Mouse (Mus musculus) heart, adult 8-10 months (tissue): ENCODE data around the gene Baiap2l1. TPM values are rescaled to one million over a fixed set of nuclear protein-coding genes. Genes with fewer than 3 reads are reported as not detected.

Source experiments
- DNase-seq: peaks from one replicate; pipeline ENCODE4 v3.0.0; 2022; ENCODE audit warnings: low spot score
- total RNA-seq, 4 experiments: library from RNA; stranded (reverse); gene quantifications; 2 replicates each; pipeline ENCODE4 v1.2.4; 2022

Gene Baiap2l1
- total RNA-seq, 4 experiments from 2014 or later = 6.4 to 10.6 (median 8.3) TPM

GRCm38 (mm10) chr5:144230216-144230615 lies 127.7 kb downstream of the Baiap2l1 start:
- DNase-seq = no peak

- DNase-seq = no peak
Measured at GRCm38 (mm10) chr5:144226220-144226619, 131.7 kb downstream of the Baiap2l1 start.

- no peak for DNase-seq
Measured at GRCm38 (mm10) chr5:144223899-144224816, 133.8 kb downstream of the Baiap2l1 start.

GRCm38 (mm10) chr5:144223503-144223862 lies 134.4 kb downstream of the Baiap2l1 start, which contains the start of gene Tecpr1:
Tecpr1 (minus strand) TSS chr5:144223615.
- DNase-seq = peak; percentile 97

- DNase-seq = peak; percentile 75
Measured at GRCm38 (mm10) chr5:144222811-144223502, 135.0 kb downstream of the Baiap2l1 start.

GRCm38 (mm10) chr5:144221305-144221704 lies 136.6 kb downstream of the Baiap2l1 start:
- DNase-seq = peak; percentile 50

- DNase-seq = no peak
Measured at GRCm38 (mm10) chr5:144219936-144220335, 138.0 kb downstream of the Baiap2l1 start.

GRCm38 (mm10) chr5:144219306-144219705 lies 138.6 kb downstream of the Baiap2l1 start:
- DNase-seq = peak; percentile 26

GRCm38 (mm10) chr5:144218061-144218460 lies 139.9 kb downstream of the Baiap2l1 start:
- DNase-seq = no peak

GRCm38 (mm10) chr5:144215992-144216391 lies 141.9 kb downstream of the Baiap2l1 start:
- DNase-seq = no peak

Other genes starting within 250 kb of the Baiap2l1 start
- gene Bhlha15, start 167.8 kb downstream of the Baiap2l1 start, total RNA-seq = under 1 TPM in 1 of 4 experiments, not detected in 3; 0.13 TPM
- 10 to 100 TPM; 25.2 to 33.4 (median 28.5) TPM for gene Tecpr1, start 134.5 kb downstream of the Baiap2l1 start, total RNA-seq
- gene Bri3, start 113.7 kb downstream of the Baiap2l1 start, total RNA-seq = 100 to 1,000 TPM; 148 to 170 (median 156) TPM
- under 1 TPM in 1 of 4 experiments, not detected in 3; 0.11 TPM for gene Nptx2, start 187.8 kb upstream of the Baiap2l1 start, total RNA-seq